Comparison of ENCODE assay signal across 18 mouse cellular contexts in the genomic region with DNA sequence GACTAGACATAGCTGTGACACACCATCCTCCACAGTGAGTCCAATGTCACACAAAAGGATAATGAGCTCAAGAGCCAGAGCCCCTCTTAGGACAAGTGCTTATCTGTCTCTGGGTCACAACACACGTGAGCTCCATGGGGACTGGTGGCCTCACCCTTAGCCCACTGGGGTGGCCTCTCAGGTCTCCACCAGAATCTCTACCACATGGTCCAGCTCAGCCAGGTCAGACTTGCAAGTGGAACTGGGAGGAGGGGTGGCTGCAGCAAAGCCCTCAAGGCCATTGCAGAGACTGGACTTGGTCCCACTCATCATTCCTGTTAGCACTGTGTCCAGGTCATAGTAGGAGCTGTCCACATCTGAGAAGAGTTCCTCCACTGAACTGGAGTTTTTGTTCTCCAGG. TPM values are rescaled to one million over a fixed set of nuclear protein-coding genes. Genes with fewer than 3 reads are reported as not detected.
DNase-seq lines count a peak whose midpoint lies in the region; ATAC-seq and TF ChIP-seq lines count a peak whose summit lies in the region.
"Had no signal": no experiment of that assay in that cellular context is flagged by ENCODE, and none has a peak within 500 bp of the region (broad histone marks: within the 10 kb centered on the region; RNA-seq: fewer than 3 reads in every experiment).

No protein-coding gene starts in this region.

- DNase-seq in heart, postnatal 36 days = no peak
- peak; percentile 43 for DNase-seq in adrenal gland, postnatal 14 days
- DNase-seq in embryo, embryonic 9.5 days (ENCODE audit: extremely low spot score) = no peak
- DNase-seq: cerebellum, adult 2 months; gastrocnemius, postnatal 10 days; layer of hippocampus, postnatal 36 days had no signal

- intact Hi-C loops in heart, postnatal 36 days (cut with DNase I) = no loop called here

- peaks cover 27% of the 10 kb centered on the region for H3K36me3 ChIP-seq in heart, embryonic 11.5 days (ENCODE audit: control insufficient read depth, insufficient read depth, low read length)
- H3K36me3 ChIP-seq in intestine, postnatal 0 days (ENCODE audit: control insufficient read depth, insufficient read depth) = peaks cover 41% of the 10 kb centered on the region
- H3K36me3 ChIP-seq in intestine, embryonic 16.5 days (ENCODE audit: control insufficient read depth, insufficient read depth, low read length) = peaks cover 10% of the 10 kb centered on the region
- H3K36me3 ChIP-seq in E14TG2a.4 (ENCODE audit: insufficient read depth, low read length) = peaks cover 96% of the 10 kb centered on the region

- ATAC-seq in heart, embryonic 11.5 days (replicated peaks; ENCODE audit: insufficient number of reproducible peaks, low FRiP score, low TSS enrichment) = no peak
- ATAC-seq in intestine, postnatal 0 days = no peak
- no peak for ATAC-seq in intestine, embryonic 16.5 days
- ATAC-seq: inflammation-experienced regulatory T-cells, adult 6 months; midbrain, embryonic 16.5 days had no signal

- H3K9me3 ChIP-seq in heart, embryonic 11.5 days (replicated peaks; ENCODE audit: control insufficient read depth, low read length) = no peaks in the 10 kb centered on the region
- no peaks in the 10 kb centered on the region for H3K9me3 ChIP-seq in intestine, postnatal 0 days (ENCODE audit: control insufficient read depth)
- no peaks in the 10 kb centered on the region for H3K9me3 ChIP-seq in intestine, embryonic 16.5 days (ENCODE audit: control insufficient read depth, low read length)
- no peaks in the 10 kb centered on the region for H3K9me3 ChIP-seq in E14TG2a.4 (ENCODE audit: low read length)
- H3K9me3 ChIP-seq: G1E; liver, embryonic 15.5 days had no signal

- no peak overlapping the region for H3K9ac ChIP-seq in heart, embryonic 11.5 days (ENCODE audit: low read depth, low read length)
- no peak overlapping the region for H3K9ac ChIP-seq in intestine, postnatal 0 days (ENCODE audit: low read depth, low read length)
- H3K9ac ChIP-seq in intestine, embryonic 16.5 days (ENCODE audit: low read depth, low read length) = no peak overlapping the region
- H3K9ac ChIP-seq: liver, embryonic 15.5 days had no signal

- no peak overlapping the region for H3K4me3 ChIP-seq in heart, embryonic 11.5 days (ENCODE audit: low read depth, low read length)
- no peak overlapping the region for H3K4me3 ChIP-seq in intestine, postnatal 0 days (ENCODE audit: low read depth, low read length)
- H3K4me3 ChIP-seq in intestine, embryonic 16.5 days (ENCODE audit: low read length) = no peak overlapping the region
- peak overlapping the region; percentile 50 for H3K4me3 ChIP-seq in E14TG2a.4 (replicated peaks; ENCODE audit: low read length)
- H3K4me3 ChIP-seq: liver, embryonic 15.5 days had no signal

- no peaks in the 10 kb centered on the region for H3K27me3 ChIP-seq in heart, embryonic 11.5 days (ENCODE audit: control insufficient read depth, insufficient read depth, low read length)
- H3K27me3 ChIP-seq in intestine, postnatal 0 days (replicated peaks; ENCODE audit: control insufficient read depth, insufficient read depth, low read length) = no peaks in the 10 kb centered on the region
- H3K27me3 ChIP-seq in intestine, embryonic 16.5 days (replicated peaks; ENCODE audit: control insufficient read depth, insufficient read depth, low read length) = no peaks in the 10 kb centered on the region
- no peaks in the 10 kb centered on the region for H3K27me3 ChIP-seq in E14TG2a.4 (ENCODE audit: insufficient read depth, low read length)
- H3K27me3 ChIP-seq: liver, embryonic 15.5 days had no signal

- peak overlapping the region; percentile 43 for H3K4me2 ChIP-seq in heart, embryonic 11.5 days
- H3K4me2 ChIP-seq in intestine, postnatal 0 days (replicated peaks; ENCODE audit: low read depth) = no peak overlapping the region
- no peak overlapping the region for H3K4me2 ChIP-seq in intestine, embryonic 16.5 days (ENCODE audit: low read depth, low read length)
- H3K4me2 ChIP-seq: liver, embryonic 15.5 days had no signal

- no peak for TF ChIP-seq CTCF in intestine, postnatal 0 days (IDR thresholded peaks at IDR 0.05; ENCODE audit: low read depth)
- TF ChIP-seq CTCF in E14TG2a.4 (conservative IDR thresholded peaks at IDR 0.05; ENCODE audit: low read length) = no peak

- H3K4me1 ChIP-seq in heart, embryonic 11.5 days (ENCODE audit: control insufficient read depth, insufficient read depth, low read length) = peaks cover 34% of the 10 kb centered on the region
- H3K4me1 ChIP-seq in intestine, postnatal 0 days (replicated peaks; ENCODE audit: control insufficient read depth, insufficient read depth, low read length) = no peaks in the 10 kb centered on the region; the same call in 1 of the 2 replicates
- H3K4me1 ChIP-seq in intestine, embryonic 16.5 days (ENCODE audit: control insufficient read depth, insufficient read depth, low read length) = peaks cover 38% of the 10 kb centered on the region
- H3K4me1 ChIP-seq in E14TG2a.4 (replicated peaks; ENCODE audit: low read depth, low read length) = peaks cover 94% of the 10 kb centered on the region

- H3K27ac ChIP-seq in heart, embryonic 11.5 days (ENCODE audit: low read depth, low read length) = peak overlapping the region; percentile 75
- H3K27ac ChIP-seq in intestine, postnatal 0 days (ENCODE audit: low read depth, low read length) = peak overlapping the region; percentile 21; the same call in 1 of the 2 replicates
- H3K27ac ChIP-seq in intestine, embryonic 16.5 days (ENCODE audit: low read length) = no peak overlapping the region
- H3K27ac ChIP-seq: liver, embryonic 15.5 days had no signal

- WGBS in heart, embryonic 11.5 days (ENCODE audit: insufficient replicate concordance) = 38% methylated on average over 1 of the region's 1 CpGs
- 18% methylated on average over 1 of the region's 1 CpGs for WGBS in intestine, postnatal 0 days
- 43% methylated on average over 1 of the region's 1 CpGs for WGBS in intestine, embryonic 16.5 days

RNA-seq across cellular contexts. Expression of gene Cdca4, which starts 8.0 kb away (rescaled TPM):
- polyA plus RNA-seq in heart, embryonic 11.5 days (2014; fragmentation: Nextera tagmentation; extraction: Ambion mirVana) = 61.5 and 62.8 TPM in 2 replicates
- total RNA-seq in heart, postnatal 36 days (2021) = 1 to 10 TPM; 6.1 to 6.6 TPM
- 22.6 and 24.1 TPM in 2 replicates for polyA plus RNA-seq in intestine, postnatal 0 days (2015; fragmentation: Nextera tagmentation; extraction: Ambion mirVana)
- 69.2 and 79.6 TPM in 2 replicates for polyA plus RNA-seq in intestine, embryonic 16.5 days (2015; fragmentation: Nextera tagmentation; extraction: Ambion mirVana)
- total RNA-seq in adrenal gland, postnatal 14 days (2021) = 19.9 and 21.4 TPM in 2 replicates

RNA-seq across cellular contexts. Expression of gene Clba1, which starts 12.5 kb away (rescaled TPM):
- 11.5 and 13.0 TPM in 2 replicates for polyA plus RNA-seq in heart, embryonic 11.5 days (2014; fragmentation: Nextera tagmentation; extraction: Ambion mirVana)
- 1 to 10 TPM; 1.6 to 2.9 TPM for total RNA-seq in heart, postnatal 36 days (2021)
- polyA plus RNA-seq in intestine, postnatal 0 days (2015; fragmentation: Nextera tagmentation; extraction: Ambion mirVana) = 3.6 TPM in 2 replicates
- polyA plus RNA-seq in intestine, embryonic 16.5 days (2015; fragmentation: Nextera tagmentation; extraction: Ambion mirVana) = 3.4 and 4.1 TPM in 2 replicates
- total RNA-seq in adrenal gland, postnatal 14 days (2021) = 3.4 and 5.6 TPM in 2 replicates

RNA-seq across cellular contexts. Expression of gene Ahnak2, which starts 18.8 kb away (rescaled TPM):
- 0.63 and 0.79 TPM in 2 replicates for polyA plus RNA-seq in heart, embryonic 11.5 days (2014; fragmentation: Nextera tagmentation; extraction: Ambion mirVana)
- total RNA-seq in heart, postnatal 36 days (2021) = 10 to 100 TPM; 14.1 to 20.2 TPM
- 1.6 TPM in 2 replicates for polyA plus RNA-seq in intestine, postnatal 0 days (2015; fragmentation: Nextera tagmentation; extraction: Ambion mirVana)
- 2.3 and 2.8 TPM in 2 replicates for polyA plus RNA-seq in intestine, embryonic 16.5 days (2015; fragmentation: Nextera tagmentation; extraction: Ambion mirVana)
- total RNA-seq in adrenal gland, postnatal 14 days (2021) = 7.2 and 9.6 TPM in 2 replicates
- total RNA-seq: megakaryocyte-erythroid progenitor cell, adult 5-6 weeks had no signal
- polyA plus RNA-seq: inflammation-experienced regulatory T-cells, adult 6 months had no signal

RNA-seq across cellular contexts. Expression of gene Gpr132, which starts 46.8 kb away (rescaled TPM):
- 0.19 TPM in 1 of 2 replicates, not detected in the other for polyA plus RNA-seq in heart, embryonic 11.5 days (2014; fragmentation: Nextera tagmentation; extraction: Ambion mirVana)
- under 1 TPM; 0.19 TPM for total RNA-seq in heart, postnatal 36 days (2021)
- 0.25 and 0.30 TPM in 2 replicates for polyA plus RNA-seq in intestine, postnatal 0 days (2015; fragmentation: Nextera tagmentation; extraction: Ambion mirVana)
- polyA plus RNA-seq in intestine, embryonic 16.5 days (2015; fragmentation: Nextera tagmentation; extraction: Ambion mirVana) = 0.40 and 0.48 TPM in 2 replicates
- total RNA-seq in adrenal gland, postnatal 14 days (2021) = 0.30 and 3.4 TPM in 2 replicates
- total RNA-seq: layer of hippocampus, postnatal 36 days; left cerebral cortex, postnatal 25 days had no signal
- polyA plus RNA-seq: forebrain, embryonic 11.5 days; hindbrain, embryonic 11.5 days; midbrain, embryonic 16.5 days had no signal
